Mouse (Mus musculus): ENCODE results near the gene Arhgef2.

GRCm38 (mm10) chr3:88609066-88609465 is 3.3 kb downstream of the Arhgef2 start:
- TF ChIP-seq CTCF (IDR thresholded peaks at IDR 0.05; ENCODE audit: low read depth) (no peak), EP300 (IDR thresholded peaks at IDR 0.05; ENCODE audit: low read depth) (no peak)
